Mouse (Mus musculus) forelimb bud, embryonic 11.5 days (tissue): ENCODE results near the gene Col18a1.

Experiments used
- DNase-seq: peaks from one replicate; pipeline ENCODE4 v3.0.0-alpha.2; 2012; ENCODE audit warnings: low read depth, low spot score

Gene Col18a1

GRCm38 (mm10) chr10:77110843-77111242 lies 55.5 kb downstream of the Col18a1 start:
- DNase-seq, result no peak

GRCm38 (mm10) chr10:77110010-77110409 lies 56.3 kb downstream of the Col18a1 start:
- no peak for DNase-seq

- DNase-seq, result no peak
Observed at GRCm38 (mm10) chr10:77108106-77108505, 58.2 kb downstream of the Col18a1 start.

- no peak for DNase-seq
Observed at GRCm38 (mm10) chr10:77104327-77104726, 62.0 kb downstream of the Col18a1 start.

- DNase-seq, result no peak
Observed at GRCm38 (mm10) chr10:77103689-77104088, 62.7 kb downstream of the Col18a1 start.

GRCm38 (mm10) chr10:77099777-77100176 lies 66.6 kb downstream of the Col18a1 start:
- DNase-seq, result no peak

GRCm38 (mm10) chr10:77098619-77099018 lies 67.7 kb downstream of the Col18a1 start:
- no peak for DNase-seq

GRCm38 (mm10) chr10:77097890-77098200 lies 68.5 kb downstream of the Col18a1 start:
- no peak for DNase-seq

GRCm38 (mm10) chr10:77097006-77097889 lies 69.1 kb downstream of the Col18a1 start:
- no peak for DNase-seq

GRCm38 (mm10) chr10:77095666-77096065 lies 70.7 kb downstream of the Col18a1 start:
- no peak for DNase-seq

GRCm38 (mm10) chr10:77093817-77094216 lies 72.5 kb downstream of the Col18a1 start:
- DNase-seq, result no peak

GRCm38 (mm10) chr10:77091538-77092097 lies 74.7 kb downstream of the Col18a1 start:
- DNase-seq, result no peak

GRCm38 (mm10) chr10:77090063-77090462 lies 76.3 kb downstream of the Col18a1 start:
- no peak for DNase-seq

- DNase-seq, result no peak
Observed at GRCm38 (mm10) chr10:77089336-77089735, 77.0 kb downstream of the Col18a1 start.

GRCm38 (mm10) chr10:77084568-77084967 lies 81.8 kb downstream of the Col18a1 start:
- no peak for DNase-seq

- DNase-seq, result no peak
Observed at GRCm38 (mm10) chr10:77082921-77083320, 83.4 kb downstream of the Col18a1 start.

- peak; percentile 85 for DNase-seq
Observed at GRCm38 (mm10) chr10:77082453-77082852, 83.9 kb downstream of the Col18a1 start.

- no peak for DNase-seq
Observed at GRCm38 (mm10) chr10:77078961-77079360, 87.4 kb downstream of the Col18a1 start.

- DNase-seq, result no peak
Observed at GRCm38 (mm10) chr10:77078456-77078855, 87.9 kb downstream of the Col18a1 start.

GRCm38 (mm10) chr10:77074276-77074974 lies 91.9 kb downstream of the Col18a1 start:
- DNase-seq, result no peak

- peak; percentile 64 for DNase-seq
Observed at GRCm38 (mm10) chr10:77070072-77070471, 96.3 kb downstream of the Col18a1 start.

GRCm38 (mm10) chr10:77068469-77068868 lies 97.9 kb downstream of the Col18a1 start:
- DNase-seq, result no peak

- no peak for DNase-seq
Observed at GRCm38 (mm10) chr10:77064659-77065058, 101.7 kb downstream of the Col18a1 start.
